Mouse (Mus musculus): ENCODE measurements around the gene Trpm3. TPM values are rescaled to one million over a fixed set of nuclear protein-coding genes. Genes with fewer than 3 reads are reported as not detected.
"Not testable (repeated sequence)": the region's sequence is repeated elsewhere in the genome, so short reads cannot be mapped to it uniquely, and the experiment has no call there.

Trpm3 gene
- polyA plus RNA-seq, 1 experiment from 2014 or later: 0.37 TPM

DNA sequence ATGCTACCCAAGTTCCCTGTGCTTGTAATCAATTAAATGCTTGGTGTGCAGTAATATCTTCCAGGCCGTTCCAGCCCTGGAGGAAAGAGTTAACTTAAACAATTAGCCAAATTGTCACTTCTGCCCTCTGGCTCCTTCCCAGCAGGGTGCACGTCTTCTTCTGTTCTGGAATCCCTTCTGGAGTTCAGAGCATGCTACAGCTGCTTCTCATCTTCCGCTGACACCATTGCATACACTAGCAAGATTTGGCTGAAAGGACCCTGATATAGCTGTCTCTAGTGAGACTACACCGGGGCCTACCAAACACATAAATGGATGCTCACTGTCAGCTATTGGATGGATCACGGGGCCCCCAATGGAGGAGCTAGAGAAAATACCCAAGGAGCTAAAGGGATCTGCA is 712.6 kb downstream of the Trpm3 start:
- not testable (repeated sequence) for ATAC-seq (replicated peaks; ENCODE audit: low FRiP score, low TSS enrichment, low read depth); H3K36me3 ChIP-seq (ENCODE audit: control insufficient read depth, insufficient read depth, low read length); H3K27me3 ChIP-seq (replicated peaks; ENCODE audit: control insufficient read depth, insufficient read depth, low read length); H3K9ac ChIP-seq (ENCODE audit: low read length); H3K4me2 ChIP-seq (ENCODE audit: low read length); H3K4me1 ChIP-seq (replicated peaks; ENCODE audit: control insufficient read depth, insufficient read depth, low read length); H3K9me3 ChIP-seq (ENCODE audit: control insufficient read depth, low read length); H3K4me3 ChIP-seq (ENCODE audit: low read depth, low read length); H3K27ac ChIP-seq (ENCODE audit: low read depth); DNase-seq (ENCODE audit: low spot score)
- WGBS: 42% methylated on average over 5 of the region's 5 CpGs

DNA sequence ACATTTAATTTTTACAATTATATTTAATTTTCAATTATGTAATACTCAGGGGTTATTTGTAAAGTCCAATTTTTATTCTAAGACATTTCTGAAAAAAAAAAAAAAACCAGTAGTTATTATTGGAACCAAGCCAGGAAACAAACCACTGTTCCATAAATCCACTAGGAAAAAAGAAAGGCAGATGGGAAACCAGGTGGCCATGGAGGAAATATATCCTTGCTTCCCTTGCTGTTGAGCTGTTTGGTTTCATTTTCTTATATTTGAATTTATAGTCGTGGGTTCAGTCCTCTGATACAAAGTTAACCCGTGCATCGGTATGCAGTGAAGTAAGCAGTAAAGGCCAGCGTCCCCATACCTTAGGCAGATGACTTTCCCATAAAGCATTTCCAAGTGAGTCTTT is 720.8 kb downstream of the Trpm3 start:
- DNase-seq (ENCODE audit: low spot score): no peak
- H3K9me3 ChIP-seq (ENCODE audit: control insufficient read depth, low read length): no peaks in the 10 kb centered on the region
- H3K4me2 ChIP-seq (ENCODE audit: low read length): no peak overlapping the region
- no peaks in the 10 kb centered on the region for H3K27me3 ChIP-seq (replicated peaks; ENCODE audit: control insufficient read depth, insufficient read depth, low read length)
- H3K36me3 ChIP-seq (ENCODE audit: control insufficient read depth, insufficient read depth, low read length): no peaks in the 10 kb centered on the region
- no peak overlapping the region for H3K27ac ChIP-seq (ENCODE audit: low read depth)
- H3K4me3 ChIP-seq (ENCODE audit: low read depth, low read length): no peak overlapping the region
- WGBS: 54% methylated on average over 4 of the region's 4 CpGs
- H3K9ac ChIP-seq (ENCODE audit: low read length): no peak overlapping the region
- H3K4me1 ChIP-seq (replicated peaks; ENCODE audit: control insufficient read depth, insufficient read depth, low read length): no peaks in the 10 kb centered on the region
- no peak for ATAC-seq (replicated peaks; ENCODE audit: low FRiP score, low TSS enrichment, low read depth)

DNA sequence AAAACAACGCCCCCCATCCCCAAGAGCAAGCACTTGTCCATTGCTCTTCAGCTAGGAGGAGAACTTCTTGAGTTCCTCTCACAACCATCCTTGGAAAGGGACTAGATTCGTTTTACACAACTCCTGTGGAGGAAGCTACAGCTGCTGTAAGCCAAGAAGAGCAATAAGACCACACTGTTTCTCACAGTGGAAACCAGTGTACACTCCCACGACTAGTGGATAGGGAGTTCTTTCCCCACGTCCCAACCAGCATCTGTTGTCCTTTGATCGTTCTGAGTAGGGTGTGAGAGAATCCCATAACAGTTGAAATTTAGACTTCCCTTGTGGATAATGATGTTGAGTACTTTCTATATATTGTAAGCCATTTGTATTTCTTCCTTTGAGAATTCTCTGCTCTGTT is 728.6 kb downstream of the Trpm3 start:
- Histone ChIP-seq H3K27me3 (replicated peaks; ENCODE audit: control insufficient read depth, insufficient read depth, low read length) (no peaks in the 10 kb centered on the region), H3K4me2 (ENCODE audit: low read length) (no peak overlapping the region), H3K36me3 (ENCODE audit: control insufficient read depth, insufficient read depth, low read length) (no peaks in the 10 kb centered on the region), H3K4me1 (replicated peaks; ENCODE audit: control insufficient read depth, insufficient read depth, low read length) (no peaks in the 10 kb centered on the region), H3K9me3 (ENCODE audit: control insufficient read depth, low read length) (no peaks in the 10 kb centered on the region), H3K9ac (ENCODE audit: low read length) (no peak overlapping the region), H3K27ac (ENCODE audit: low read depth) (no peak overlapping the region), H3K4me3 (ENCODE audit: low read depth, low read length) (no peak overlapping the region)
- DNase-seq (ENCODE audit: low spot score) (no peak), ATAC-seq (replicated peaks; ENCODE audit: low FRiP score, low TSS enrichment, low read depth) (no peak)
- WGBS: 80% methylated on average over 5 of the region's 5 CpGs

DNA sequence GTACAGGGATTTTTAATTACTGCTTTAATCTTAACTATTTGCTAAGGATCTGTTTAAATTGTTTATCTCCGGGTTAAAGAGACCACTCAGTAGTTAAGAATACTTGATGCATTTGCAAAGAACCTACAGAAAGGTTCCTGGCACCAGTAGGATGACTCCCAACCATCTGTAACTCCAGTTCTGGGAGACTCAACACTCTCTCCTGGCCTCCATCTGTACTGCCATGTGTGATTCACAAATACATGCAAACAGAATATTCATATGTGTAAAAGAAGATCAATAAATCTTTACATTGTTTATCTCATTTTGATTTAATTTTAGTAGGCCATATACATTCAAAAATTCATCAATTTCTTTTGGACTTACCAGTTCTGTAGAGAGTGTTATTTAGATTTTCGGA is 731.0 kb downstream of the Trpm3 start:
- no peak overlapping the region for H3K4me3 ChIP-seq (ENCODE audit: low read depth, low read length)
- no peak for ATAC-seq (replicated peaks; ENCODE audit: low FRiP score, low TSS enrichment, low read depth)
- WGBS: 81% methylated on average over 2 of the region's 2 CpGs

DNA sequence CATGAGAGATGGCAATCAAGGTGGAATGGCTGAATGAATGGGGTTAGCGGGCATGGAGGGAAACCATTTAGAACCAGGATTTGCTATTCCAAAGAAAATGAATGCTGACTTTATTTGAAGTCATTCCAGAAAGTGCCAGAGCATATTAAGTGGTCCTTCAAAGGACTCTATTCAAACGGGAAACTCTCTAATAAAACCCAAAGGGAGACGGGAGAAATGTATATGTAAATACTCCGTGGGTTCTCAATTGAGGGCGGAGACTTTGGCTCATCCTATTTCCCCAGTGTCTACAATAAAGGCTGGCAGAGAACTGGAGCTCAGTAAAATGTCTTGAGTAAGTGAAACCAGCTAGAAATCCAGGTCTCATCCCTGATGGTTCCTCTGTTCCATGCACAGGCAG is 733.6 kb downstream of the Trpm3 start:
- no peak overlapping the region for H3K27ac ChIP-seq (ENCODE audit: low read depth)
- 61% methylated on average over 5 of the region's 5 CpGs for whole genome bisulfite sequencing
- H3K36me3 ChIP-seq (ENCODE audit: control insufficient read depth, insufficient read depth, low read length): no peaks in the 10 kb centered on the region
- H3K4me1 ChIP-seq (replicated peaks; ENCODE audit: control insufficient read depth, insufficient read depth, low read length): no peaks in the 10 kb centered on the region
- no peaks in the 10 kb centered on the region for H3K27me3 ChIP-seq (replicated peaks; ENCODE audit: control insufficient read depth, insufficient read depth, low read length)
- no peak overlapping the region for H3K4me3 ChIP-seq (ENCODE audit: low read depth, low read length)
- DNase-seq (ENCODE audit: low spot score) (no peak), ATAC-seq (replicated peaks; ENCODE audit: low FRiP score, low TSS enrichment, low read depth) (no peak)
- no peaks in the 10 kb centered on the region for H3K9me3 ChIP-seq (ENCODE audit: control insufficient read depth, low read length)
- no peak overlapping the region for H3K4me2 ChIP-seq (ENCODE audit: low read length)
- no peak overlapping the region for H3K9ac ChIP-seq (ENCODE audit: low read length)

More for the DNA sequence above, 731.0 kb downstream of the Trpm3 start:
- Histone ChIP-seq H3K36me3 (ENCODE audit: control insufficient read depth, insufficient read depth, low read length) (no peaks in the 10 kb centered on the region), H3K9ac (ENCODE audit: low read length) (no peak overlapping the region), H3K9me3 (ENCODE audit: control insufficient read depth, low read length) (no peaks in the 10 kb centered on the region), H3K27ac (ENCODE audit: low read depth) (no peak overlapping the region), H3K4me1 (replicated peaks; ENCODE audit: control insufficient read depth, insufficient read depth, low read length) (no peaks in the 10 kb centered on the region), H3K27me3 (replicated peaks; ENCODE audit: control insufficient read depth, insufficient read depth, low read length) (no peaks in the 10 kb centered on the region), H3K4me2 (ENCODE audit: low read length) (no peak overlapping the region)
- no peak for DNase-seq (ENCODE audit: low spot score)

DNA sequence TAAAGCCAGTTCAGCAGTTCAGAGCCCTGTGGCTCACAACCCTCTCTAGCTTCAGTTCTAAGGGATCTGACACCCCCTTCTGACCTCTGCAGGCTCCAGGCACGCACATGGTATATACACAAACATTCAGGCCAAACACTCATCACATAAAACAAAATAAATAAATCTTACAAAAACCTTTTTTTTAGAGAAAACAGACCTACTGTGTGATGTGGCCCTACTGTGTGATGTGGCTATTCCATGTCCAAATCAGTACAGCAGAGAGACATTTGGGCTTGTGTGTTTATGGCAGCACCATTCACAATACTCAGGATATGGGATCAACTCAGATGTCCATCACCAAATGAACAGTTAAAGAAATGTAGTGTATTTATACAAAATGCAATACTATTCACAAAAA is 741.4 kb downstream of the Trpm3 start:
- H3K27ac ChIP-seq (ENCODE audit: low read depth): no peak overlapping the region
- DNase-seq (ENCODE audit: low spot score) (no peak), ATAC-seq (replicated peaks; ENCODE audit: low FRiP score, low TSS enrichment, low read depth) (no peak)
- H3K4me1 ChIP-seq (replicated peaks; ENCODE audit: control insufficient read depth, insufficient read depth, low read length): no peaks in the 10 kb centered on the region
- no peak overlapping the region for H3K4me3 ChIP-seq (ENCODE audit: low read depth, low read length)
- H3K9ac ChIP-seq (ENCODE audit: low read length): no peak overlapping the region
- H3K9me3 ChIP-seq (ENCODE audit: control insufficient read depth, low read length): no peaks in the 10 kb centered on the region
- no peaks in the 10 kb centered on the region for H3K36me3 ChIP-seq (ENCODE audit: control insufficient read depth, insufficient read depth, low read length)
- no peaks in the 10 kb centered on the region for H3K27me3 ChIP-seq (replicated peaks; ENCODE audit: control insufficient read depth, insufficient read depth, low read length)
- H3K4me2 ChIP-seq (ENCODE audit: low read length): no peak overlapping the region
- WGBS: 46% methylated on average over 1 of the region's 1 CpGs

DNA sequence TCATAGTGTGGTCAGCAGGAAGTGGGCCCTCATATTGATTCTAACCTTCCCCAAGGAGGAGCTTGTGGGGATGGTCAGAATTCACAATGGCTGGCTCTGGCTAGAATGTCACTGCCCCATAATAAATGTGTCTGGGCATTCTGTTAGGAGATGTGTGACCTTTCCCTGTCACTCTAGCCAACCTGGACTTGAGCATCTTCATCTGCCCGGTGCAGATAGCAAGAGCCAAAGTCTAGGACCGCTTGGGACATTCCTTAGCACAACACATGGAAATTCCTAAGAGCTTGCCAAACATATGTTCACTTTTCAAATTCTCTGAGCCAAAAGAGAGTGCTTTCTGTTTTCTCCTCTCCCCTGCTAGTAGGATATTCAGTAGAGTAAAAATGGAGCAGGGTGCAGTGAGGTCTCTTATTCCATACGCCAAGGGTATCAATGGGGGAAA is 743.8 kb downstream of the Trpm3 start:
- no peak for DNase-seq (ENCODE audit: low spot score)
- Histone ChIP-seq H3K9ac (ENCODE audit: low read length) (no peak overlapping the region), H3K9me3 (ENCODE audit: control insufficient read depth, low read length) (no peaks in the 10 kb centered on the region), H3K36me3 (ENCODE audit: control insufficient read depth, insufficient read depth, low read length) (no peaks in the 10 kb centered on the region), H3K4me3 (ENCODE audit: low read depth, low read length) (no peak overlapping the region), H3K27ac (ENCODE audit: low read depth) (no peak overlapping the region), H3K4me2 (ENCODE audit: low read length) (no peak overlapping the region), H3K4me1 (replicated peaks; ENCODE audit: control insufficient read depth, insufficient read depth, low read length) (no peaks in the 10 kb centered on the region), H3K27me3 (replicated peaks; ENCODE audit: control insufficient read depth, insufficient read depth, low read length) (no peaks in the 10 kb centered on the region)
- WGBS: 65% methylated on average over 3 of the region's 3 CpGs
- no peak for ATAC-seq (replicated peaks; ENCODE audit: low FRiP score, low TSS enrichment, low read depth)

DNA sequence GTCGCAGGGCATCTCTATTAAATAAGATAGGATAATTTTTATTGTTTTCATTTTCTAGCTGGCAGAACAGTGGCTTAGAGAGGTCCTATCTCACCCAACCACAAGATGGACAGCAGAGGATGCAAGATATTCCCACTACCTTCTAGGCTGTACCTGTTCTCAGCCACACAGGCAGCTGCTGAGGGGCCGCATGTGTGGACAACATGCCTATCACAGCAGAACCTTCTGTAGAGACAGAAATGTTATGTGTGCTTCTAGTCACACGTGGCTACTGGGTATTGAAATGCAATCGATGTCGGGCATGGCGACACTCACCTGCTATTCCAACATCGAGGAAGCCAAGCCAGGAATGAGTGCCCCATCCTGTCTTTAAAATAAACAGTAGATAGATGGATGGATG is 744.3 kb downstream of the Trpm3 start:
- 80% methylated on average over 7 of the region's 7 CpGs for WGBS
- Histone ChIP-seq H3K9me3 (ENCODE audit: control insufficient read depth, low read length) (no peaks in the 10 kb centered on the region), H3K4me1 (replicated peaks; ENCODE audit: control insufficient read depth, insufficient read depth, low read length) (no peaks in the 10 kb centered on the region), H3K36me3 (ENCODE audit: control insufficient read depth, insufficient read depth, low read length) (no peaks in the 10 kb centered on the region), H3K4me2 (ENCODE audit: low read length) (no peak overlapping the region), H3K27ac (ENCODE audit: low read depth) (no peak overlapping the region), H3K27me3 (replicated peaks; ENCODE audit: control insufficient read depth, insufficient read depth, low read length) (no peaks in the 10 kb centered on the region), H3K9ac (ENCODE audit: low read length) (no peak overlapping the region), H3K4me3 (ENCODE audit: low read depth, low read length) (no peak overlapping the region)
- no peak for DNase-seq (ENCODE audit: low spot score)
- ATAC-seq (replicated peaks; ENCODE audit: low FRiP score, low TSS enrichment, low read depth): no peak

DNA sequence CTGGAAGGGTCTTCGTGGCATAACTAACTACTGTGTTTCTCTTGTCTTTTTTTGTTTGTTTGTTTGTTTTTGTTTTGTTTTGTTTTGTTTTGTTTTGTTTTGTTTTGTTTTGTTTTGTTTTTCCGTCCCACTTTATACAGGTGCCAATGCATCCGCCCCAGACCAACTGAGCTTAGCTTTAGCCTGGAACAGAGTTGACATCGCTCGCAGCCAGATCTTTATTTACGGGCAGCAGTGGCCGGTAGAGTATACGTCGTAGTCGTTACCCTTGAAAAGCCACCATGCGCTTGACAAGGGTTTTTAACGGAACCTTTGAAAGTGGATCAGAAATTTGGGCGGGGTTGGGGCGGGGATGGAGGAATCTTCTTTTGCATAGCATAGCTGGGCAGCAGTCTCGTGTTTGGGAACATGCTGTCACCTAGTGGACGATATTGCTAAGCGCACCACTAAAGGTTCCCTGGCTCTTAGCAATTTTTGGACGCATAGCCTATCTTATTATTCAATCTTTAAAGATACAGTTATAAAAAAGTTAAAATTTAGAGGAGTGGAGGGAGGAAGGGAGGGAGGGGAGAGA is 745.0 kb downstream of the Trpm3 start:
- H3K27me3 ChIP-seq (replicated peaks; ENCODE audit: control insufficient read depth, insufficient read depth, low read length): no peaks in the 10 kb centered on the region
- no peak overlapping the region for H3K27ac ChIP-seq (ENCODE audit: low read depth)
- 22% methylated on average over 18 of the region's 18 CpGs for WGBS
- DNase-seq (ENCODE audit: low spot score): peak; percentile 65
- no peaks in the 10 kb centered on the region for H3K4me1 ChIP-seq (replicated peaks; ENCODE audit: control insufficient read depth, insufficient read depth, low read length)
- no peaks in the 10 kb centered on the region for H3K36me3 ChIP-seq (ENCODE audit: control insufficient read depth, insufficient read depth, low read length)
- H3K9me3 ChIP-seq (ENCODE audit: control insufficient read depth, low read length): no peaks in the 10 kb centered on the region
- peak; percentile 83 for ATAC-seq (replicated peaks; ENCODE audit: low FRiP score, low TSS enrichment, low read depth)
- peak overlapping the region; percentile 3; the same call in 1 of the 2 replicates for H3K4me3 ChIP-seq (ENCODE audit: low read depth, low read length)
- H3K9ac ChIP-seq (ENCODE audit: low read length): no peak overlapping the region
- H3K4me2 ChIP-seq (ENCODE audit: low read length): peak overlapping the region; percentile 39
